Mouse (Mus musculus): Measurements from ENCODE around the gene Hyal1.

Hyal1 gene

GRCm38 (mm10) chr9:107624539-107624938 lies 47.8 kb downstream of the Hyal1 start:
- DNase-seq: no peak

- DNase-seq: no peak
Observed at GRCm38 (mm10) chr9:107624951-107625350, 48.2 kb downstream of the Hyal1 start.

- DNase-seq: no peak
Observed at GRCm38 (mm10) chr9:107625351-107626128, 48.8 kb downstream of the Hyal1 start.

GRCm38 (mm10) chr9:107626158-107626843 lies 49.6 kb downstream of the Hyal1 start:
- DNase-seq: no peak

GRCm38 (mm10) chr9:107626844-107627277 lies 50.1 kb downstream of the Hyal1 start:
- peak; percentile 70 to 82 for DNase-seq

- no peak for DNase-seq
Observed at GRCm38 (mm10) chr9:107627387-107628255, 50.9 kb downstream of the Hyal1 start.

- peak; percentile 63 to 69 for DNase-seq
Observed at GRCm38 (mm10) chr9:107628721-107629410, 52.1 kb downstream of the Hyal1 start.

GRCm38 (mm10) chr9:107629411-107629730 lies 52.6 kb downstream of the Hyal1 start:
- no peak for DNase-seq

GRCm38 (mm10) chr9:107629901-107630425 lies 53.2 kb downstream of the Hyal1 start:
- no peak for DNase-seq

GRCm38 (mm10) chr9:107630576-107630975 lies 53.8 kb downstream of the Hyal1 start:
- DNase-seq: no peak
